Mouse (Mus musculus) megakaryocyte, adult 5-6 weeks (primary cell): ENCODE results near the gene Gal3st2c. TPM values are rescaled to one million over a fixed set of nuclear protein-coding genes. Genes with fewer than 3 reads are reported as not detected.
A peak's percentile ranks its signal among the peaks of the same experiment; 100 is the strongest.
"Not testable (repeated sequence)": the region's sequence is repeated elsewhere in the genome, so short reads cannot be mapped to it uniquely, and the experiment has no call there.

Experiments
- ATAC-seq: 2 replicates; pipeline ENCODE4 v1.8.0; 2016; ENCODE audit warnings: mild to moderate bottlenecking, inconsistent platforms; ENCODE audit not compliant: poor library complexity, severe bottlenecking
- total RNA-seq, 2 experiments: library from RNA; stranded (forward) in 1 of 2; stranded (reverse) in 1 of 2; fragments of 153-499, 151-499 nt in 1 of 2; fragments of 221-1000, 200-1000 nt in 1 of 2; gene quantifications; 2 replicates each; pipeline versions ENCODE4 v1.2.3 to v1.2.4; 2015 to 2017

Gal3st2c gene
- total RNA-seq (2015) (not detected in 2 replicates), total RNA-seq (2017) (not detected in 2 replicates)

DNA sequence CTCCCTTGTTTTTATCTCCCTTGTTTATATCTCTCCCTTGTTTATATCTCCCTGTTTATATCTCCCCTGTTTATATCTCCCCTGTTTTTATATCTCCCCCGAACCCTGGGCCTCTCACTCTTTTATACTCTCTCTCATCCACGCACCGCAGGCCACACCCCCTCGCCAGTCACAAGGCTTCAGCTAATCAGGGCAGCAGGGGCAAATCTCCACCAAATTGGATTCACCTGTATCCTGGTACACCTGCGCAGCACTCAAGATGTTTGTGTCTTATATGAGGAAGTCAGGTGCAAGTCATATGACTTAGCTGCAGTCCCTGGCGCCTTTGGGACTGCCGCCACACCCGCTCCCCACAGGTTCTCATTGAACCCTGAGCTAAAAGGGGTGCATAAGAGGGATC, at the start of gene Gal3st2c:
Gene Gal3st2c (plus strand): TSS at position 301 of the 400 bp plus-strand sequence.
- not testable (repeated sequence) for ATAC-seq

DNA sequence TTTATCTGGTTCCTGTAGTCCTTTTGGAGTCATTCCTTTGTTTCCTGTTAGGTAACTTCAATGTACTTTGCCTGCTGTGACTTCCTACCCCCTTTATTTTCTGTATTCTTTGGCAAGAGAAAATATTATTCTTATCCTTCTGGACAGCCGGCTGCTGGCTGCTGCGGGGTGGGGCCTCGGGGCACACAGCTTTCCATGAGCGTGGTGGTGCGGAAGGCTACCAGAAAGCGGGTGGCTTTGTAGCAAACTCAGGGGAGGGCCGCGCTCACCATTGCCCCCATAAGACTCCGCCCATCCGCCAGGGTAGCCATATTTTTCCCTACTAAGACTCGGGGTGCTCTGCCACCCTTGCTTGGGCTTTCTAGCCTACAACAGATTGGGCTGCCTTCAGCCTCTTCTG, 41.2 kb upstream of the Gal3st2c start:
- not testable (repeated sequence) for ATAC-seq

DNA sequence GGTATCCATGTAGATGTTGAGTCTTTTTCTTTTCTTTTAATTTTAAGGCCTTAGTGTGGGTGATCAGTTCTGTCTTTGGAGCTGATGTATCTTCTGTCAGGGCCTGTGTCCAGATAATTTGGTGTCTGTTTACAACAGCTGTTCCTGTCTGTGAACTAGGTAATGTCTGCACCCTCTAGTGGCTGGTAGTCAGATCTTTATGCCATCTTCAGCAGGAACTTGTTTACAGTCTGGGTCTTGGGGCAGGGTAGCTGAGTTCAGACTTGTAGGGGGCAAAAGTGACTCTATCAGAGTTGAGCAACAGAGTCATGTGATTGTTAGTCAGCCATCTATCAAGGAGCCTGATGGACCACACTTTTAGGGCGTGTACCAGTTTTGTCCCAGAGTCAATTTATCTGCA, 23.8 kb upstream of the Gal3st2c start:
- not testable (repeated sequence) for ATAC-seq

DNA sequence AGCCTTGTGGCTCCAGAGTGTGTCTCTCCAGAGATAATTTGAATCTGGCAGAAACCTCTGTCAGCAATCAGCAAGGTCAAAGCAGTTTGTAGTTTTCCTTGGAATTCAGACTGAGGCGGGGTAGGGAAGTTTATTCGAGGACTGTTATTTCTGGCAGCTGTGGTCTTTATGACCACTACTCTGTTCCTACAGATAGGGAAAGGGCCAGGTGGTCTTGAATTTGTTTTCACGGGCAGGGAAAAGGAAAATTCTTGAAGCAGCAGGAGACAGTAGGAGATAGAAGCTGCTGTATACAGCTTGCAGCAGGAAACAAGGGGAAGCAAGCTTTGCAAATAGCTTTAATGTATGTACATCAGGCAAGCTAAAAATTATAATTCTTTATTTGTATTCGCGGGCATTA, 19.9 kb upstream of the Gal3st2c start:
- not testable (repeated sequence) for ATAC-seq

DNA sequence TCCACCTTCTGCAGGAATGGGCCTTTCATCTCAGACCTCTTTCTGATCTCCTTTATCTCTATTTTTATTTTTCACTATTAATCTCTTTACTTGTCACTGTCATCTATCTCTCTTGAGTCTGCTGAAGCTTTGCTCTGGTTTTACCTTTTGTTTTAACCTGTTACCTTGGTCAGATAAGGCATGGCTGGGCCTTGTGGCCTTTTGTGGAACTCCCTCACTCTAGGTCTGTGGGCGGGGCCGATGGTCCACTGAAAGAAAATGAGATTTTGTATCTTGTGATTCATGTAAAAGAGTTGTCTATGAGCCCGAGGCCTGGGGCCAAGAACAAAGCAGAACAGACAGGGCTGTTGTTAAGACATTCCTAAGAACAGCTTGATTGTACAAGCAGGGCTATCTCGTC, 19.5 kb upstream of the Gal3st2c start:
- not testable (repeated sequence) for ATAC-seq

DNA sequence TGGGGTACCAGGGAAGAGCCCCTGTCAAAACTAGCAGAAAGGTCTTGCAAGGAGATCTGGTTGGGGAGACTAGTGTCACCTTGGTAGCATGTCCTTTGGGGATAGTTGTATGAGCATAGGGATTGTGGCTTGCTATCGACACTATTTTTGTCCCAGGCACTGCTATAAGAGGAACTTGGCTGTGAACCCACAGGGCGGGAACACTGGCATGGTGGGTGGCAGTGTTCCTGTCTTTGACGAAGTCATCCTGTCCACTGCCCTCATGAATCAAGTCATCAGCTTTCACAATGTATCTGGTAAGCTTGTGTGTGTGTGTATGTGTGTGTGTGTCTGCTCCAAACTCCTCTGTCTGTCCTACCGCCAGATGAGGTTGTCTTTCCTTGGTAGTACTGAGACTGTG, 14.5 kb upstream of the Gal3st2c start:
- peak; percentile 85 for ATAC-seq

DNA sequence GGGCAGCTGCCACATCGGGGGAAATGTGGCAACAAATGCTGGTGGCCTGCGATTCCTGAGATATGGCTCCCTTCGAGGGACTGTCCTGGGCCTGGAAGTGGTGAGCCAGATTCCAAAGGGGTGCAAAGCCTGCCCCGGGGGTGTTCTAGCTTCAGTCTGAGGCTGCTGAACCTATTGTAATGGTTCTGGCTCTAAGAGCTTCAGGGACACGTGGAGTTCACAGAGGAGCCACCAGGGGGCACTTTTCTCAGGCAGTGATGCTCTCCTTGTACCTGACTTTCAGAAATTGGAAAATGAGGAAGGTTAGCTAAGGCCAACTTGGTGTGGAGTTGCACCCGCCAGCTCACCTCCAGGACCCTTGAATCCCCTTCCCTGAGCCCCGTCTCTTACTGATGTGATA, 12.0 kb upstream of the Gal3st2c start:
- ATAC-seq: peak; percentile 84

DNA sequence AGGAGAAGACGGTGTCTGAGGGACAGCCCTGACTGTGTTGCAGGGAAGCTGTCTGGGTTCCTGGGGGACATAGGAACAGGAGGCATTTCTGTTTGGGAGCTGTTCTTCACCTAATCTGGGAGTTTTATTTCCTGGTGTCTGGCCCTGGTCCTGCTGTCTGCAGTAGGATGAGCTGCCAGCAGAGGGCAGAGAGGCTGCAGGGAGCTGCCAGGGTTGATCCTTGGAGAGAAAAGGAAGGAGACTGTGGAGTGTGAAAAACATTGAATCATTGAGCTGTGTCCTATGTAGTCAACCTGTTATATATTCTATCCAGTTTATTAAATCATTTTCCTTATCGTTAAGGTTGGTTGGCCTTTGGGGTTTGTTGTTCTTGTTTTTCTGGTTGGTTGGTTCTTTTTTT, 9.4 kb upstream of the Gal3st2c start:
- peak; percentile 63 for ATAC-seq

DNA sequence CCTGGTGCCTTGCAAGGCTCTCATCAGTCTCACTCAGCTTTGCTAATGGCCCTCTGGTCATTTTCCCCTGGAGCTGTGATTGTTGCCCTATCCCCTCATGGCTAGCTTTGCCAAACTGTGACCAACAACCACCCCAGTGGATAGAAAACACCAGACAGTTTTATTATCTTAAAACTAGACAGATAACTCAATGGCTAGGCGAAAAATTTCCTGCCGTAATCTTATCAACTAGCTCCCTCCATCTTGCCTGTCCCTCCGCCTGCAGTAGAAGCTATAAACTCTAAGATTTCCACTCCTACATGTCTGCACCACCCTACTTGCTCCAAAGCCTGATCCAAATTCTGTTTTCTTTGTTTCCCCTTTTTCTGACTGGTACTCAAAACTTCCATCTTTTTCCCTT, 4.1 kb upstream of the Gal3st2c start:
- no peak for ATAC-seq

DNA sequence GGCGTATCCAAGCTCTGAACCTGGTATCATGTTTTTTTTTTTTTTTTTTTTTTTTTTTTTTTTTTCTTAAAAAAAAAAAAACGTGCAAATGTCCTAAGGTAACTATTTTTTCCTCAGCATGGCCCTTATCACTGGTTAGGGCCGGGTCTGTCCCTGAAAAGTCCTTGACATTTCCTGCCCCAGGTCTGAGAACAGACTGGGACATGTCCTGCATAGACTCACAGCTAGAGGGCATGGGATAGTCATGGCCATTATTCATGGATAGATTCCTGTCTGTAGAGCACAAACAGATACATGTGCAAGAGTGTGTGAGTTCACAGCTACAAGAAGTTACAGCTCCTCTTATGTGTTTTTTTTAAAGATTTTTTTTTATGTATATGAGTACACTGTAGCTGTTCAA, 1.5 kb upstream of the Gal3st2c start:
- no peak for ATAC-seq

DNA sequence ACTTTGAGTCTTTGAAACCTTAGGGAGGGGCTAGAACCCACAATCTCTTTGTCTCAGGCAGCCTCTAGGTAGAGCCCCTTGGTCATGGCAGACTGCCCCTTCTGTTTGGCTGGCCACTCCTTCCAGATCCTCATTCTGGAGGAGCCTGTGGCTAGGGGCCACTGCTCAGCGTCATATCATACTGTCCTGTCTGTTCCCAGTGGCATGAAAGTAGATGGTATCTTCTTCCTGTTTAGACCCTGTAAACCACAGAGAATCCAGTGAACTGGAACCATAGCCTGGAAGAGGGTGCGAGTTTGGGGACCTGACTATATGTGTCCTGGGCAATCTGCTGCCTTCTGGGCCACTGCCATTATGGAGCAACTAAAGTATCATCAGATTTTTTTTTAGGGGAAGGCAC, 759 bp downstream of the Gal3st2c start:
- ATAC-seq: not testable (repeated sequence)

DNA sequence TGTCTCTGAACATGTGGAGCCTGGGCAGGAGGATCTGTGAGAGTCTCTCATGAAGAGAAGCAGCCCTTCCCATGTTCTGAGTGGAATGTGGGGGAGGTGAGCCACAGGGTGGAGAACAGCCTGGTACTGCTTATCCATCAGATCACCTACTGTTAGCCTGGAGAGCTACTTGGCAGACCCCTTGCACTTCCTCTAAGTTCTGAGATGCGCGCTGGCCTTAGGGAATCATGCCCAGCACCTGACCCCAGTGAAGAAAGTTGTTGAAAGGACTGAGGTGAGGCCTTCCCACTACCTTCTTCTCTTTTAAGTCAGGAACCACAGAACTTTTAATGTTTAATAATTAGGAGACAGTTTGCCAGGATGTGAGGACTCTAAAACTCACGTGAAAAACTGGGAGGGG, 1.2 kb downstream of the Gal3st2c start:
- not testable (repeated sequence) for ATAC-seq

DNA sequence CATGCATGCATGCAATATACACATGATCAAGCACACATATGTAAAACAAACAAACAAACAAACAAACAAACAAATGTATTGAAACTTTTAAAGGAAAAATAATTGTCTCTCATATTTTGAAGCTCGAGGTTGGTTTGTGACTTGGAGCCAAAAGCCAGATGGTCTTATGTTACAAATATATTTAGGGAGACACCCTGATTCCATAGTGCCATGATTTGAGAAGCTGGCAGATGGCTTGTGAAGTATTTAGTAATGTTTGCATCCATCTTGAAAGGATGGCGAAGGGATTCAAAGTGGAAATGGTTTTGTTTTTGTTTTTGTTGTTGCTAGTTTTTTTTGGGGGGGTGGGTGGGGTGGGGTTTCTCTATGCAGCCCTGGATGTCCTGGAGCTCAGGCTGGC, 10.7 kb downstream of the Gal3st2c start:
- no peak for ATAC-seq

DNA sequence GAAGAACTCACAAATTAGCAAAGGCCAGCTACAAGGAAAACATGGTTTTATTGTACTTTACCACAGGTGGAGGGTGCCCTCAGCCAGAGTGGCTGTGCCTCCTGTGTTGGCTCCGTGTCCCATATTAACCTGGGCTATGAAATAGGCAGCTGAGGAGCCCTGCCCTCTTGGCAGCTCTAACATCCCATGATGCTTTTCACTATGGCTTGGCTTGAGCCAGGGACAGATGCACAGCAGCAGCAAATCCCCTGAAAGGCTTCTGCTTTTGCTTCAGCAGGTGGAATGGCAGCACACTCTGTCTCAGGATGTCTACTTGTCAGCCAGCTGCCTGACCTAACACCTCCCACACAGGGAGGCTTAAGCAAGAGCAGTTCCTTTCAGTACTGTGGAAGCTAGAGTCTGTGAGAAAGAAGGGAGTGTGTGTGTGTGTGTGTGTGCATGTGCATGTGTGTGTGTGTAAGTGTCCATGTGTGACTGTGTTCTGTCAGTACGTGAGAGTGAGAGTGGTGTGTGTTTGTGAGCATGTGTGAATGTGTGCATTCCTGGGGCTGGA, 15.7 kb downstream of the Gal3st2c start:
- not testable (repeated sequence) for ATAC-seq

DNA sequence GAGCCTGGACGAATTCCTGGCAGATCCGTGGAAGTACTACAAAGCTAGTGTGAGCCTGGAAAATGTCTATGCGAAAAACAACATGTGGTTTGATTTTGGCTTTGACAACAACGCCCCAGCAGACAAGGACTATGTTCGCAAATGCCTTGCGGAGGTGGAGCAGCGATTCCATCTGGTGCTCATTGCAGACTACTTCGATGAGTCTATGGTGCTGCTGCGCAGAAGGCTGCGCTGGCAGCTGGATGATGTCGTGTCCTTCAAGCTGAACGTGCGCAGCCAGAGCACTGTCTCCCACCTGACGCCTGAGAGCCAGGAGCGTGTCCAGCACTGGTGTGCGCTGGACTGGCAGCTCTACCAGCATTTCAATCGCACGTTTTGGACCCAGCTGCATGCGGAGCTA, 18.5 kb downstream of the Gal3st2c start:
- ATAC-seq: not testable (repeated sequence)

DNA sequence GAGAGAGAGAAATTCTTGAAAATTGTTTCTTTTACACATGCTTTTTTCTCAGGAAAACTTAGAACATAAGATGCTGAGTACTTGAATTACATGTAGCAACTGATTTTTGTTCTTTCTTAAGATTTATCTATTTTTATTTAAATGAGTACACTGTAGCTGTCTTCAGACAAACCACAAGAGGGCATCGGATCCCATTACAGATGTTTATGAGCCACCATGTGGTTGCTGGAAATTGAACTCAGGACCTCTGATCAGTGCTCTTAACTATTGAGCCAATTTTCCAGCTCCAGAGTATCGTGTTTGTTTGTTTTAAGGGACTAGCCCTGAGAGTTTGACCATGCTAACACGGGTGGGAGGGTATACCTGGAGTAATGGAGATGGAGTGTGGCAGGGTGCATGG, 21.3 kb downstream of the Gal3st2c start:
- no peak for ATAC-seq

DNA sequence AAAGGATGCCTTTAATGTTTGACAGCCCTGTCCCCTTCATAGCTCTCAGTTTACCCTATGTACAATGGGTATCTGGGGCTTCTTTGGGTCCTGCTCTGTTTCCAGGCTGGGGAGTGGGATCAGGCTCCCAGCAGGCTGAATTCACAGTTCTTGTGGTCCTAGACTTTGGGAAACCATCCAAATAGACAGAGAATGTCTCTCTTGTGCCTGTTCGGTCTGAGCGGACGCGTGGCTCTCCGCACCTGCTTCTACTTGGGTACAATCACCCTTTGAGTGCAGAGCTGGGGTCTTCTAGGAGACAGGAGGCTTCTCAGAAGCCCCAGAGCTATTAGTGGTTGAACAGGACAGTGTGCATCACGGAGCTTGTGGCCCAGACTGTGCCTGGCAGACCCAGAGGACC, 29.8 kb downstream of the Gal3st2c start, which contains the start of gene Neu4:
Gene Neu4 (plus strand): TSS at position 301 of the 400 bp plus-strand sequence.
- no peak for ATAC-seq

DNA sequence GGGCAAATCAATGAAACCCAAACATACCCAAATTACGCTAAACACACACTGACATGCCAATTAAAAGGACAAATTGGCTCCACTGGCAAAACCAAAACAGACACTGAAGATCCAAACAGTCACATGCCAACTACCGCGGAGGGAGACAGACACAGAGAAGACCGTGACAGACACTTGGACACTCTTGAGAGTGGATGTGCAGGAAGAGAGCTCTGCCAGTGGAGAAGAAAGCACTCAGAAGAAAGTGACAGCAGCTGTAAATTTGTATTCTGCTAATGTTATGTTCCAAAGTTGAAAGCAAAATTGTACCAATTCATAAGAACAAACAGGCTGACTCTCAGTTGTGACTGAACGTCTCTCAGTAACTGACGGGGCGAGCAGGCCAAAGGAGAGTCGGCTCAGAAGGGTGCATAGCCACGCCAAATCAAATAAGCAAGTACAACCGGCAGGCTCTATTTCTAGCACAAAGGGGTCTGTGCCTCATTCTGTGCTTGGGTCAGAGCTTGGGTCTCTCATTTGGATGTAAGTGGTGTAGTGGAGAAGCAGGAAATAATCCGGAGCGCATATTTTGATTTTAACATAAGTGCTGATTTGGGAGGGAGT, 37.3 kb downstream of the Gal3st2c start:
- ATAC-seq: no peak

DNA sequence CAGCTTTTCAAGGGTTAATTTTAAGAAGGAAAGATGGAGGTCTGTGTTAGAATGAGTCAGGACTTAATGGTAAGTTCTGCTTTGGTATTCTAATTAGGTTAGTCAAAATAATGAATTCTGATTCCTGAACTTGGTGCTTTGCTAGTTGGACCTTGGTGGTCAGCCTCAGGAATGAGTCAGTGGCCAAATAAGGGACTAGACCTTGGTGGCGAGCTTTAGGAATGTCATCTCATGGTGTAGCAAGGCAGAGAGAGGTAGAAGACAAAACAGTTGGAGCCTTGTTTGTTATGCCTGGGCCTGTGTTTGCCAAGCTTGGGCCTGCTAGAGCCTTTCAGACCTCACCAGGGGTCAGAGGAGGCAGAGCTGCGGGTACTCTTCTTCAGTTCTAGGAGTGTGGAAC, 38.4 kb downstream of the Gal3st2c start:
- ATAC-seq: no peak

DNA sequence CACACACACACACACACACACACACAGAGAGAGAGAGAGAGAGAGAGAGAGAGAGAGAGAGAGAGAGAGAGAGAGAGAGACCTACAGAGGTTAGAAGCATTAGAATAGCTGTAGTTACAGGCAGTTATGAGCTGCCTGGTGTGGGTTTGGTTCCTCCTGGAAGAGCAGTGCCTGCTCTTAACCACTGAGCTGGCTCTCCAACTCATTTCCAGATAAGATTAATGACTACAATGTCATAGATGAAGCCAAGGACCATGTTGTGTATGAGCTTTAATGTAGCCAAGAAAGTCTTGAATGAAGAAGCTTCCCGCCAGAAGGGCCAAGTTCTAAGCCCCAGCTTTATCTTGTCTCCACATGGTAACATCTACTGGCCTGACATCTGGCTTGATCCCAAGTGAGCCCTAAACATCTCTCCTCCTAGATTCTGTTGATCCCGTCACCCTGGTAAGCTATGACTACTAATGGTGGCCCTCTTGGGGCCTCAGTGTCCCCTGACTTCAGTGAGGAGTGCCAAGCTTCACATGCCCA, 42.8 kb downstream of the Gal3st2c start:
- ATAC-seq: no peak

DNA sequence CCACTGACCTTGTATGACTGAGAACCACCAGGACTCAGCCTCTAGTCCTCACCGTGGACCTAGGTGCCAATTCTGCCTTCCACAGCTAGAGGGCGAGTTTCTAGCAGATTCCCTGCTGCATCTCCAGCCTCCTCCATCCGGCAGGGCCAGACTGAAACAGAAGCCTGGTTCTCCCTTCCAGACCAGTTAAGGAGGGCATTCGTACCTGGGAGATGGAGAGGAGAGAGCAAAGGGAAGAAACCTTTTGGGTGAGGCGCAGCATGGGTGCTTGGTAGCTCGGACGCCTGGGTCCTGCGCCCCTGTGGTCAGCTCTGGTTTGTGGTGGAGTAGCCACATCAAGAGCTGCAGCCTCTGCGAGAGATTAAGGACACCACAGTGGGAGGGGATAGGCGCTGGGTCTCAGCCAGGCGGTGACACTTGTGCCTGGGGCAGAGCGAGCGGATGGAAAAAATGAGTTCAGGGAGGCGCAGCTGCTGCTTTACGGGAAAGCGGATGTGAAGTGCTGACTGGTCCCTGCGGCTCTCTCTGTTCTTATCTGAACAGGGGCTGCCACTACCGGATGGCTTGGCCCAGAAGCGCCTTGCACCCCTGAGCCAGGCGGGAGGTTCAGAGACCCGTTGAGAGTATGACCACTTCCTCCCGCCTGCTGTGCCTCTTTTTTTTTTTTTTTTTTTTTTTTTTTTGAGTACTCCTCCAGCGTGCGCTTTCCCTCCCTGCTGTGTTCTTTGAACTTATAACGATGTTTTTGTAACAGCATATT, 44.9 kb downstream of the Gal3st2c start:
- peak; percentile 88 for ATAC-seq

DNA sequence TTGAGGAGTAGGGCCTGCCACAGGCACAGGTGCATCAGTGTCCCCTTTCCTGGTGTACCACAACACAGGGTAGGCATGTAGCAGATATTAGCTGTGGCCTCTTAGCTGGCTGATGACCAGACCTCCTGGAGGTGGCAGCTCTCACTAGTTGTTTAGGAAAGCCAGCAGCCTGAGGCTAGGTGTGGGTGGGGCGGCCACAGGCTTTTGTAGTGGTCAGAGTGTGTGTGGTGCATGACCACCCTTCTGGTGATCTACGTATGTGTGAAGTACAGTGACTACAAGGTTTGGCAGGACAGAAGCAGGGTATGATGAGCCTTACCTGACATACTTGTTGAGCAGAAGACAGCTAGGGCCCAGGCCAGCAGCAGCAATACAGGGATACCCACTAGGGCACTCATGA, 50.1 kb downstream of the Gal3st2c start:
- peak; percentile 48 for ATAC-seq
